7 mouse cellular contexts compared by ENCODE assay signal in genomic region chr11:68900519-68901350, GRCm38 (mm10). TPM values are rescaled to one million over a fixed set of nuclear protein-coding genes. Genes with fewer than 3 reads are reported as not detected.
DNase-seq lines count a peak whose midpoint lies in the region; ATAC-seq lines count a peak whose summit lies in the region.

No protein-coding gene starts in this region.

- DNase-seq in forebrain, embryonic 11.5 days (ENCODE audit: low spot score): no peak
- DNase-seq in limb, embryonic 11.5 days (ENCODE audit: low spot score): no peak
- no peak for DNase-seq in right cerebral cortex, postnatal 10 days (ENCODE audit: low spot score in 2 of 2)
- no peak for DNase-seq in urinary bladder, adult 2 months (ENCODE audit: low spot score)

- H3K9ac ChIP-seq in forebrain, embryonic 11.5 days (ENCODE audit: low read length): peak overlapping the region; percentile 54; the same call in 1 of the 2 replicates
- peak overlapping the region; percentile 51; the same call in 1 of the 2 replicates for H3K9ac ChIP-seq in limb, embryonic 11.5 days (ENCODE audit: low read length)
- peak overlapping the region; percentile 29; the same call in 1 of the 2 replicates for H3K9ac ChIP-seq in stomach, embryonic 15.5 days

- no peak; the same call in 1 of the 2 replicates for ATAC-seq in megakaryocyte, adult 5-6 weeks (ENCODE audit: poor library complexity, severe bottlenecking)
- ATAC-seq in forebrain, embryonic 11.5 days (replicated peaks; ENCODE audit: low FRiP score): peak; percentile 65
- ATAC-seq in limb, embryonic 11.5 days (ENCODE audit: insufficient number of reproducible peaks, low FRiP score, low TSS enrichment, low read depth): peak; percentile 44; the same call in 1 of the 2 replicates
- ATAC-seq in stomach, embryonic 15.5 days (ENCODE audit: insufficient read depth, low FRiP score, low read depth): peak; percentile 11; the same call in 1 of the 2 replicates

- no peak overlapping the region for H3K27ac ChIP-seq in forebrain, embryonic 11.5 days (ENCODE audit: low read depth, low read length)
- H3K27ac ChIP-seq in limb, embryonic 11.5 days (replicated peaks; ENCODE audit: low read depth, low read length): no peak overlapping the region
- H3K27ac ChIP-seq in stomach, embryonic 15.5 days: no peak overlapping the region

- H3K4me3 ChIP-seq in megakaryocyte, embryonic 14.5 days (replicated peaks): peak overlapping the region; percentile 93
- H3K4me3 ChIP-seq in forebrain, embryonic 11.5 days (ENCODE audit: low read depth, low read length): peak overlapping the region; percentile 97
- H3K4me3 ChIP-seq in limb, embryonic 11.5 days (ENCODE audit: low read depth, low read length): peak overlapping the region; percentile 98
- peak overlapping the region; percentile 85 for H3K4me3 ChIP-seq in stomach, embryonic 15.5 days (replicated peaks)

- 28% methylated on average over 31 of the region's 31 CpGs for WGBS in forebrain, embryonic 11.5 days
- WGBS in limb, embryonic 11.5 days: 26% methylated on average over 31 of the region's 31 CpGs
- 24% methylated on average over 31 of the region's 31 CpGs for WGBS in stomach, embryonic 15.5 days

- H3K4me1 ChIP-seq in megakaryocyte, embryonic 14.5 days: peaks cover 32% of the 10 kb centered on the region
- peaks cover 2% of the 10 kb centered on the region; the same call in 1 of the 2 replicates for H3K4me1 ChIP-seq in forebrain, embryonic 11.5 days (replicated peaks; ENCODE audit: control insufficient read depth, insufficient read depth, low read length)
- H3K4me1 ChIP-seq in limb, embryonic 11.5 days (ENCODE audit: control insufficient read depth, insufficient read depth, low read length): peaks cover 4% of the 10 kb centered on the region
- peaks cover 9% of the 10 kb centered on the region for H3K4me1 ChIP-seq in stomach, embryonic 15.5 days

- H3K4me2 ChIP-seq in forebrain, embryonic 11.5 days (ENCODE audit: low read depth, low read length, severe bottlenecking): peak overlapping the region; percentile 57
- H3K4me2 ChIP-seq in limb, embryonic 11.5 days (ENCODE audit: low read depth, severe bottlenecking): peak overlapping the region; percentile 42
- H3K4me2 ChIP-seq in stomach, embryonic 15.5 days: peak overlapping the region; percentile 86

- 0 out of 2 replicates have a peak, but pooled peaks cover 2% of the 10 kb centered on the region for H3K9me3 ChIP-seq in megakaryocyte, embryonic 14.5 days
- no peaks in the 10 kb centered on the region for H3K9me3 ChIP-seq in forebrain, embryonic 11.5 days (ENCODE audit: control insufficient read depth, low read length)
- no peaks in the 10 kb centered on the region for H3K9me3 ChIP-seq in limb, embryonic 11.5 days (ENCODE audit: control insufficient read depth, low read length)
- no peaks in the 10 kb centered on the region for H3K9me3 ChIP-seq in stomach, embryonic 15.5 days

- H3K36me3 ChIP-seq in megakaryocyte, embryonic 14.5 days (replicated peaks; ENCODE audit: low read length): peaks cover 30% of the 10 kb centered on the region
- H3K36me3 ChIP-seq in forebrain, embryonic 11.5 days (ENCODE audit: control insufficient read depth, insufficient read depth, low read length): peaks cover 19% of the 10 kb centered on the region
- peaks cover 19% of the 10 kb centered on the region for H3K36me3 ChIP-seq in limb, embryonic 11.5 days (ENCODE audit: control insufficient read depth, insufficient read depth, low read length)
- H3K36me3 ChIP-seq in stomach, embryonic 15.5 days: peaks cover 25% of the 10 kb centered on the region

- peaks cover 3% of the 10 kb centered on the region for H3K27me3 ChIP-seq in megakaryocyte, embryonic 14.5 days (replicated peaks)
- no peaks in the 10 kb centered on the region for H3K27me3 ChIP-seq in forebrain, embryonic 11.5 days (ENCODE audit: control insufficient read depth, insufficient read depth, low read length)
- no peaks in the 10 kb centered on the region for H3K27me3 ChIP-seq in limb, embryonic 11.5 days (ENCODE audit: control insufficient read depth, insufficient read depth, low read length)
- peaks cover 3% of the 10 kb centered on the region; the same call in 1 of the 2 replicates for H3K27me3 ChIP-seq in stomach, embryonic 15.5 days (replicated peaks)

RNA-seq across cellular contexts. Expression of gene Rpl26, which starts 0.6 kb away (rescaled TPM):
- 56.9 and 116 TPM in 2 replicates for polyA plus RNA-seq in megakaryocyte, embryonic 14.5 days (2012; ENCODE audit: insufficient read depth, low replicate concordance)
- total RNA-seq in megakaryocyte, adult 5-6 weeks (2015): 2,468 and 2,587 TPM in 2 replicates
- 3,510 and 4,069 TPM in 2 replicates for total RNA-seq in megakaryocyte, adult 5-6 weeks (2017)
- 825 and 852 TPM in 2 replicates for polyA plus RNA-seq in forebrain, embryonic 11.5 days (2014; fragmentation: Nextera tagmentation; extraction: Ambion mirVana)
- 1,145 and 1,149 TPM in 2 replicates for polyA plus RNA-seq in limb, embryonic 11.5 days (2014; fragmentation: Nextera tagmentation; extraction: Ambion mirVana)
- 1,013 and 1,066 TPM in 2 replicates for polyA plus RNA-seq in stomach, embryonic 15.5 days (2015; fragmentation: Nextera tagmentation; extraction: Ambion mirVana)
- 3,701 and 3,960 TPM in 2 replicates for polyA plus RNA-seq in urinary bladder, adult 2 months (2012; rRNA removed)

RNA-seq across cellular contexts. Expression of gene Rnf222, which starts 12.4 kb away (rescaled TPM):
- polyA plus RNA-seq in megakaryocyte, embryonic 14.5 days (2012; ENCODE audit: insufficient read depth, low replicate concordance): not detected in 2 replicates
- not detected in 2 replicates for total RNA-seq in megakaryocyte, adult 5-6 weeks (2015)
- not detected in 2 replicates for total RNA-seq in megakaryocyte, adult 5-6 weeks (2017)
- not detected in 2 replicates for polyA plus RNA-seq in forebrain, embryonic 11.5 days (2014; fragmentation: Nextera tagmentation; extraction: Ambion mirVana)
- not detected in 2 replicates for polyA plus RNA-seq in limb, embryonic 11.5 days (2014; fragmentation: Nextera tagmentation; extraction: Ambion mirVana)
- polyA plus RNA-seq in stomach, embryonic 15.5 days (2015; fragmentation: Nextera tagmentation; extraction: Ambion mirVana): 0.22 and 0.64 TPM in 2 replicates
- polyA plus RNA-seq in urinary bladder, adult 2 months (2012; rRNA removed): 0.01 TPM in 1 of 2 replicates, not detected in the other

RNA-seq across cellular contexts. Expression of gene Odf4, which starts 26.1 kb away (rescaled TPM):
- not detected in 2 replicates for polyA plus RNA-seq in megakaryocyte, embryonic 14.5 days (2012; ENCODE audit: insufficient read depth, low replicate concordance)
- total RNA-seq in megakaryocyte, adult 5-6 weeks (2015): not detected in 2 replicates
- not detected in 2 replicates for total RNA-seq in megakaryocyte, adult 5-6 weeks (2017)
- polyA plus RNA-seq in forebrain, embryonic 11.5 days (2014; fragmentation: Nextera tagmentation; extraction: Ambion mirVana): not detected in 2 replicates
- not detected in 2 replicates for polyA plus RNA-seq in limb, embryonic 11.5 days (2014; fragmentation: Nextera tagmentation; extraction: Ambion mirVana)
- polyA plus RNA-seq in stomach, embryonic 15.5 days (2015; fragmentation: Nextera tagmentation; extraction: Ambion mirVana): not detected in 2 replicates
- not detected in 2 replicates for polyA plus RNA-seq in urinary bladder, adult 2 months (2012; rRNA removed)

RNA-seq across cellular contexts. Expression of gene Ndel1, which starts 29.1 kb away (rescaled TPM):
- 38.9 and 102 TPM in 2 replicates for polyA plus RNA-seq in megakaryocyte, embryonic 14.5 days (2012; ENCODE audit: insufficient read depth, low replicate concordance)
- total RNA-seq in megakaryocyte, adult 5-6 weeks (2015): 48.9 and 53.9 TPM in 2 replicates
- 71.2 and 114 TPM in 2 replicates for total RNA-seq in megakaryocyte, adult 5-6 weeks (2017)
- 46.9 and 51.2 TPM in 2 replicates for polyA plus RNA-seq in forebrain, embryonic 11.5 days (2014; fragmentation: Nextera tagmentation; extraction: Ambion mirVana)
- 53.2 and 57.8 TPM in 2 replicates for polyA plus RNA-seq in limb, embryonic 11.5 days (2014; fragmentation: Nextera tagmentation; extraction: Ambion mirVana)
- 78.7 and 80.4 TPM in 2 replicates for polyA plus RNA-seq in stomach, embryonic 15.5 days (2015; fragmentation: Nextera tagmentation; extraction: Ambion mirVana)
- polyA plus RNA-seq in urinary bladder, adult 2 months (2012; rRNA removed): 68.6 and 78.7 TPM in 2 replicates

RNA-seq across cellular contexts. Expression of gene Arhgef15, which starts 56.5 kb away (rescaled TPM):
- polyA plus RNA-seq in megakaryocyte, embryonic 14.5 days (2012; ENCODE audit: insufficient read depth, low replicate concordance): not detected in 2 replicates
- not detected in 2 replicates for total RNA-seq in megakaryocyte, adult 5-6 weeks (2015)
- total RNA-seq in megakaryocyte, adult 5-6 weeks (2017): 0.07 TPM in 1 of 2 replicates, not detected in the other
- 5.2 and 6.1 TPM in 2 replicates for polyA plus RNA-seq in forebrain, embryonic 11.5 days (2014; fragmentation: Nextera tagmentation; extraction: Ambion mirVana)
- polyA plus RNA-seq in limb, embryonic 11.5 days (2014; fragmentation: Nextera tagmentation; extraction: Ambion mirVana): 6.7 and 7.7 TPM in 2 replicates
- polyA plus RNA-seq in stomach, embryonic 15.5 days (2015; fragmentation: Nextera tagmentation; extraction: Ambion mirVana): 8.5 and 8.8 TPM in 2 replicates
- 7.9 and 10.6 TPM in 2 replicates for polyA plus RNA-seq in urinary bladder, adult 2 months (2012; rRNA removed)
